Mouse (Mus musculus): ENCODE measurements around the gene Pipox.

Gene Pipox

DNA sequence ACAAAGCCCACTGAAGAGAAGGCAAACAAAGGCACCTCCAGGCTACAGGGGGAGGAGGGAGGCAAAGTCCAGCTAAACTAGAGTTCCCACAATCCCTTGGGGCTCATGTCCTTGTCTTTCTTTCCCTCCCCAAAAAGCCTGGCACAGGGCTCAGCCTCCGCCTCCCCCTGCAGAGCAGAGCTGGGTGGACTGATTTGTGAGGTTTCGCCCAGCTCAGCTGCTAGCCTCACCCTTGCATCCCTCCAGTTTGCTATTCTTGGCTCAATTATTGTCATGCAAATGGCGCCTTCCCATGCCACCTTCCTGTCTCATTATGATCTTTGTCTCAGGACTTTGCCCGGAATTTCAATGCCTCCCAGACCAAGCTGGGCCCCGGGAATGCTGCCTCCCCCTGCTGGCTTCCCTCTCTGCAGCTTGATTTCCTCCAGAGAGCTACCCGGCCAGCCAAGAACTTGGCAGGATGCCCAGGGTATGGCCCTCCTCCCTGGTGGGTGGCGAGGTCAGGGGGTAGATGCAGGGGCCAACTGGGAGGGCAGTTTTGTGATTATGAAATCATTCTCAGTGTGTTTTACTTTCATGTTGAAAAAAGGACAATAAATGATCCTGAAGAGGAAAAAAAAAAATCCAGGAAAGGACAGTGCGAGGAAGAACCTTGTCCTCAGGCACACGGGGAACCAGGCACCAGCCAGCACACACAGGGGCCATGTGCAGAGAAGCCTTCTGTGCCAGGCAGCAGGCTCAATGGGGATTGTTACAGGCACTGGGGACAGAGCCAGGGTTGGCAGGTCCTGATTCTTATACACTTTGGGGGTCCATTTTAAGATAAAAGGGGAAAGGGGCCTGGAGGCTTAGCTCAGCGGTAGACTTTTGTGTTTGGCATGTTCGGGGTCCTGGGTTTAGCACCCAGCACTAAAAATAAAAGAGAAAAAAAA lies at the start of gene Pipox:
Gene Pipox, minus strand, starts transcription at position 310 of the 932 bp plus-strand sequence.
- peak; percentile 83 for DNase-seq

DNA sequence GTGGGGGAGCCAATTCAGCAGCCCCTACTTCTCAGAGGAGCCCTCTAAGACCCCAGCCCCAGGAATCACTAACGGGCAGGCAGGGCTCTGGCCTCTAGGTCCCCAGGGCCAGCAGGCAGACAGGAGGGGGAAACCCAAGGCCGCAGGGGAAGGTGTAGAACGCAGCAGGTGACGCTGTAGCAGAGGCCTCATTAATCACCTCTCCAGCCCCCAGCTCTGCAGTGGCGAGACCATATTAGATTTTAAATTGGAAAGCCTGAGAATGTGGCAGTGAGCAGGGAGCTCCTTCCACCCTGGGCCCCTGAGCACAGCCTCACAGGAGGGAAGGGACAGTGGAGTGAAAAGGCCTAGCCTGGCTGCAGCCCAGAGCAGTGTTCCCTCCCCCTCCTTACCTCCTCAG lies 48.3 kb upstream of the Pipox start:
- DNase-seq: no peak

DNA sequence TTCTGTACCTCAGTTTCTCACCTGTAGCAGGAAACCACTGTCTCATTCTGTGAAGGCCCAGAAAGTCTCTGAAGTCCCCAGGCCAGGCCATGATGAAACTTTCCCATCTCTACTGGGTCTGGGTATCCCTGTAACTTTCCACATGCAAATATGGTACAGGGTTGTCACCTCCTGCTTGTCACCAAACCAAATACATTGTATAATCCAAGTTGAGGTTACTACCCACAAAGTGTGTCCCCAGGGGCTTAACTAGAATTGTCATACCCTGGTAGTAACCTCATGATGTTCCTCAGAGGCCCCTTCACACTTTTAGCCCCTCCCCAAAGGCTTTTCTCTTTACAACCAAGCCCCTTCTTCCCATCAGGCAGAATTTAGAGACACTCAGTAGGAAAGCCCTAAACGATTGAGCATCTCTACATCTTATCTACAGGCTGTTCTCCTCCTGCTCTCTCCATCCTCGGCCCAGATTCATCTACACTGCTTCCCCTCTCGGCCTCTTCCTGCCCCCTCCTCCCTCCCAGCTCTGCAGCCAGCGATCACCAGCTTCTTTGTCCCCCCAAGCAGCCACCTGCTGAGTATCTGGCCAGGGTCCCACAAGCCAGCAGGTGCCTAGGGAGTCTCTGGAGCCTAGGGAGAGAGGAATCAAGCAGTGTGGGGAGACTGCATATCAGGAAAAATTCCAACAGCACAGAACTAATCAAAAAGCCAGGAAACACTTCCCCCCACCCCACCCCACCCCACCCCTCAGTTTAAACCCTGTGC lies 43.9 kb upstream of the Pipox start:
- no peak for DNase-seq

DNA sequence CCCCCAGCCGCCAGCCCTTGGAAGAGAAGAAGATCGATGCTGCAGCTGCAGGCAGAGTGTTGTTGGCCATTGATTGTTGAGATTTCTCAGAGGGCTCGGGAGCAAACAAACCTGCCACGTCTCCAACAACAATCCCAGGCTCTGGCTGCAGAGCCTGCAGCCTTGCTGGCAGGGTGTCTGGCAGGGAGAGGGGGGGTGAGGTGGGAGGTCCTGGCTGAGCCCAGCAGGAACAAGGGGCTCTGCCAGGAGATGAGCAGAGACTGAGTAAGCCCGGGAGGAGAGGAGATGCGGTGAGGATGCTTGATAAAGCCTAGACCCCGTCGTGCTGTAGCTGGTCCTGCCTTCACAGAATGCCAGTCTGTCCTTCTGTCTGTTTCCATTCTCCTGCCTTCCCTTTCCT lies 43.0 kb upstream of the Pipox start:
- no peak for DNase-seq

DNA sequence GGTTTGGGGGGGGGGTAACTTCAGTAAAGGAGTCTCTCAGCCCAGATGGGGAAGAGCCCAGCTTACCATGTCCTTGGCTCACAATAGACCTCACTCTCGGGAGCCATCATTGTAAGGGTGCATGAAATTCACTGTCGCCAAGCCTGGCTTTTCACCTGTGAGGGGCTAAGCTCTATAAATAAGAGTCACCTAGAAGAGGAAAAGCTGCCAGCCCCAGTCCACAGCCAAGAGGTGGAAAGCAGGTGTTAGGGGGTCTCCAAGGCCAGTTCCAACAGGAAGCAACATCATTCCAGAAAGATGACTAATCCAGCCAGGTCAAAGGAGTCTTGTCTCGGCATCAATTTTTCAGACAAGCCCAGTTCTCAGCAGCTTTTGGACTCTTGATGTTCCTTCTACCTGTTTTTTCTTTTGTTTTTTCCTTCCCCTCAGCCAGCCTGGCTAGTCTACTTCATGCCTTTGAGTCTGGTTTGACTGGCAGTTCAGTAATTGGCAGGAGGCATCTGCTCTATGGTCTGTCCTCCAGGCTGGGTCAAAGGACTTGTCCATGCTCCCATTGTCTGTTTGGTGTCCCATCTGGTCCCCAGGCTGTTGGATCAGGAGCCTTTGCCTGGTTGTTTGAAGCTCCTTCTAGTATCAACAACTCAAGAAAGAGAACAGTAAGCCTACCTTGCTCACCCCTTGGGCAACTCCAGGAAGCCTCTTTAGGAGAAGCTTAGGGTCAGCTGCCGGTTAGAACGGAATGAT lies 40.8 kb upstream of the Pipox start:
- DNase-seq: no peak

DNA sequence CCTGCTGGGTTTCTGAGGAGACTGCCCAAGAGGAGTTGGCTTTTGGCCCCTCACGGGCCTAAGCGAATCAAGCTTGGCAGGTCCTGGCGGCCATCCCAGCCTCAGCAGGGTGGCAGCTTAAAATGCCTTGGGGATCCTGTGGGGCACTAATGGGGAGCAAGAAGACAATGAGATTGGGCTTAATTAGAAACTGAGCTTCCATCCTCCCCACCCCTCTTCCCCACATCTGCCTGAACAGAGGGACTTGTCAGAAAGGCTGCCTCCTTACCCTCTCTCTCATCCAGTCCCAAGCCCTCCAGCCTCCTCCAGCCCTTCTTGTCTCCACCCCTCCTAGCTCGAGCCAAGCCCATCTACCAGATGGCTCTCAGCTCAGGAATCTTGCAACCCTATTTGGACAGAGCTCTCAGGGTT lies 40.2 kb upstream of the Pipox start:
- no peak for DNase-seq

DNA sequence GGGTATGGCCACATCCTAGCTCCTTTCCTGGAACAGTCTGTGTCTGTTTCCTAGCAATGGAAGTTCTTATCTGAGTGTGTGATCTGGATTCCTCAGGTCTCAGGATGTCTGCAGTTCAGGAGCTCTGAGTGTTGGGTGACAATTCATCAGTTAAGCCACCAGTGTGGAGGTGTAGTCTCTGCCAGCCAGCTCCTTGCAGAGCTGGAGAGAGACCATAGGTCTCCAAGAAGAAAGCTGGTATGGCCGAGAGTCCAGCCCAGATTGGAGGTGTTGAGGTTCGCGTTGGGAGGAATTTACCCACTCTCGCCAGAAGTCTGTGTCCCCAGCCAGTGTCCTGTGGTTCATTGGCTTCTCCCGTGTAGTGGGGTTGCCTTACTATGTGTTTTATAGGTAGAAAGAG lies 38.7 kb upstream of the Pipox start:
- no peak for DNase-seq

DNA sequence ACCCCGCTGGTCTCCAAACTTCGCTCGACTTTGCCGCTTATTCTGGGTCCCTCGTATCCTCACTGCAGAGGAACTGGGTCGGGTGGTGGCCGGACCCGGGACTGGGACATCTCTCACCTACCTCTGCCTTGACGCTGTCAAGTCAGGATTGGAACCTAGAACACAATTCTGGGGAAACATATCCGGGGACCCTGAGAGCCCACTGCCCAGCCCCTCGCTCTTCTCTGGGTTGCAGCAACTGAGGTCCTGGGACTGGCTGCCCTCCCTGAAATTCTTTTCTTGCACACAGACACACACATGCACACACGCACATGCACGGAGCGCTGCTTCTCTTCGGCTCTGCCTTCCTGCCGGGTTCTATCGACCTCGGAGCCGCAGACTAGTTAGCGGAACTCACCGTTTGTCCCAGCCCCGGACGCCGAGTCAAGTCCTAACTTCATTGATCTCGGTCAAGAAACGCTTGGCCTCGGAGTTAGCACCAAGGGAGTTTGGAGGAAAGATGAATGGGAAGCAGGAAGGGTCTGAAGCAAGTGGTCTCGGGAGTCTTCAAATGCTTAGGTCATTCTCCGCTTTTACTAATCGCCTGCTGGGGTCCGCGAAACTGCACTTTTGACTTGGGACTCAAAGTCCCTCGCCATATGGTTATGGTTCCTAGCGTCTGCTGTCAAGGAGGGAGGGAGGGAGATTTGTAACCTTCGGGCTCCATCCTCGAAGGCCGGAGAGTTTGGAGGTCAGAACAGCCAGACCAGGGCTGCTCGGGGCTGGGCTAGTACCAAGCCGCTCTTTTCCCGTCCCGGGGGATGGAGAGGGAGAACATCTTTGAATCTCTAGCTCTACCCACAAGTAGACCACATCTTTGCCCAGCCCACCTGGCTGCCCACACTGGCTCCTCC lies 37.9 kb upstream of the Pipox start:
- peak; percentile 33 for DNase-seq

DNA sequence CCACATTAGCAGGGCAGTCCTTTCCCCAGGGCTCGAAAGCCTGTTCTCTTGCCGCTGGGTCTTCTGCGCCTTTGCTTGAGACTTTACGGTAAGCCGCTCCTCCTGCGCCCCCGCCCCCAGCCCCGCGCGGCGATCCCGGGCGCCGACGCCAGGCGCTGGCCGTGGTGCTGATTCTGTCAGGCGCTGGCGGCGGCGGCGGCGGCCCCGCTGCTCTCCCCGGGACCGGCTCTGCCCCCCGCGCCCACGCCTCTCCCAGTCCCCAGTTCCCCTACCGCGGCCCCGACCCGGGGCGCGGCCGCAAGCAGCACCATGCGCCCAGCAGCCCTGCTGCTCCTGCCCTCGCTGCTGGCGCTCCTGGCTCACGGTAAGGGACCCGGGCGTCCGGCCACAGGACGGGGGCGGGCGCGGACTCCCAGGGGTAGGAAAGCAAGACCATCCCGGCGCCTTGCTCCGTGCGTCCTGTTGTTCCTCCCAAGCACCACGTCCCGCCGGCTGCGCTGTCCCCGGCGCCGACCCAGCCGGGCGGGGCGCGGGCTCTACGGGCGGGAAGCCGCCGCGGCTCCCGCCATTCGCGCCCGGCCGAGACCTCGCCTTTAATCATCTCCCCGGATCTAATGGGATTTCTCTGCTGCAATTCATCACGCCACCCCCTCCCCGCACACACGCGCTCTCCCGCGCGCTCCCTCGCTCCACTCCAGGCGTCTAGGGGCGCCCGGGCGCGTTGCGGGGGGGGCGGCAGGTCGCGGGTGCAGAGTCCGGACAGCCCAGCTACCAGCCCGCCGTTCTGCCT lies 37.0 kb upstream of the Pipox start, which contains the start of gene Sez6:
Gene Sez6, plus strand, starts transcription at position 50 of the 790 bp plus-strand sequence.
- DNase-seq: peak; percentile 93

DNA sequence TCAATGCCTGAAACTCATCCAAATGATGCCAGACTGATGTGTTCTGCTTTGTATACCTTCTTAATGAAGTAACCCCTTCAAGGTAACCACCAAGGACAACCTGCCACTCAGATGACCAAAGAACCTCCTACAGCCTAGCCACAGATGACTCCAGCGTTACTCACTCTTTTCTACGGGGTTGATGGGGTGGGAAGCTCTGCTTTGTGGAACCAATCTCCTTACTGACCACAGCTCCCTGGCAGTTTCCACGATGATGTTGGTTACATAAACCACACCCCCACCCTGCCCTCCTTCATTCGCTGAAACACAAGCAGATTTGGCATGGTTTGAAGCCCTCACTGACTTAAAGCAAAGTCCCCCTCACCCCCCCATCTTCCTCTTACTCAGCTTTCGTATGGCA lies 33.9 kb upstream of the Pipox start:
- no peak for DNase-seq

DNA sequence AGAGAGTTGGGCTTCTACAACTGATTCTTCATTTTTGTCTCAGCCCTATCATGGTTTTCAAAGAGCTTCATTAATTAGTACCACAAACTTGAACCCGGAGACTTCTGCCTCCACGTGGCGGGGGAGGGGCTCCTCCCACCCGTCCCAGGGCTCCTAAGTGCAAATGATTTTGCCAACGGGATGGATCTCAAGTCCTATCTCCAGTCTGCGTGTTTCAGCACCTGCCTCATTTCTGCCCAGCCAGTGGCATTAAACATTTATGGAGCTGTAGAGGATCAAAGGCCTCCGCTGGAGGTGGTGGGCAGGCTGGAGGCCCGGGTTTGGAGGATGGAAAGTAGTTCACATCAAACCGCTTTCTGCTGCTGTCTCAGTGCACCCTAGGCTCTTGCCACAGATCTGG lies 32.8 kb upstream of the Pipox start:
- no peak for DNase-seq

DNA sequence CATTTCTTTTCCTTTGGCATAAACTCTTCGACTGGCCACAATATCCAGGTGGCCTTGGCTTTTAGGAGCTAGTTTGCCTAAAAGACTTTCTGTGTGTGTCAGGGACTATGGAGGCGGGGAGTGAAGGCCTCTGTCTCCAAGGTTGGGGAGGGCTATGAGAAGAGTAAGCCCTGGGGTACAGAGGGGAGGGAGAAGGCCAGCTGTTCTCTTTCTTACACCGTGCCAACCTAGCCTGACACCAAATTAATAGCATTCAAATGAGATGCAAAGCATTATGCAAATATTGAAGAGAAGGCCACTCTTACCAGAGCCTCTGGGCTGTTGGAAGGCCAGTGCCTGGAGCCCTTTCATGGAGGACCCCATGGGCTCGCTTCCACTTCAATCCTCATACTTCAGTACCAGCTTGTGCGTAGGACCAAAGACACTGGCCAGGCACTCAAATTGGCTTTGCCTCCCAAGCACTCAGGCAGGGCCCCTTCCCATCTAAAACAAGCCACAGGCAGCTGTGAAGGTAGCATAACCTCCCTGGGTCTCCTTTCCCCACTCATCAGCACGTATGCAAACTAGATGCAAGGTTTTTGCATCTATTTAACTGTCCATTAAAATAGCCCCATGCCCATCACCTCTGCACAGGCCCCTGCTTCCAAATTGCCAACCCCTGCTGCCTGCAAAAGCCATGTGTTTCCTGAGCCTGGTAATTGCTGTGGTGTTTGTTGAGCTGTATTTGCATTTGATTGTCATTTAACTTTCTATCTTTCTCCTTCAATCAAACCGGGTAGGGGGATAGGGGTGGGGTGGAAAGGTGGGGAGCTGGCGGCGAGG lies 32.2 kb upstream of the Pipox start:
- no peak for DNase-seq

DNA sequence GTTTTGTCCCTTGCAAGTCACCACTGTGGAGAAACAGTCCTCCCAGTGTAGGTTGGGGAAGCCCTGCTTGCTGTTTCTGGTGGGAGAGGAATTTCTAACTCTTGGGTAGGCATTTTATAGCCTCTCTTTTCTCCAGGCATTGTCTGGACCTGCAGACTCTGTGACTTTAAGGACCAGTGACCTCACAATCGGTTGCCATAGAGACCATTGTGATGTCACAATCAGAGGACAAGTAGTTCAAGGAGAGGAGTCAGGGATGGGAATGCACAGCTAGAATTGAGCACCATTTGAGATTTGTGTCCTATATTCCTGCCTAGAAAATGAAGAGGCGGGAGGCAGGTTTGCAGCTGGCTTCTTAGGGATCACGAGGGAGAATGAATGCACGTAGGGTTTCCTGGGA lies 29.4 kb upstream of the Pipox start:
- no peak for DNase-seq

DNA sequence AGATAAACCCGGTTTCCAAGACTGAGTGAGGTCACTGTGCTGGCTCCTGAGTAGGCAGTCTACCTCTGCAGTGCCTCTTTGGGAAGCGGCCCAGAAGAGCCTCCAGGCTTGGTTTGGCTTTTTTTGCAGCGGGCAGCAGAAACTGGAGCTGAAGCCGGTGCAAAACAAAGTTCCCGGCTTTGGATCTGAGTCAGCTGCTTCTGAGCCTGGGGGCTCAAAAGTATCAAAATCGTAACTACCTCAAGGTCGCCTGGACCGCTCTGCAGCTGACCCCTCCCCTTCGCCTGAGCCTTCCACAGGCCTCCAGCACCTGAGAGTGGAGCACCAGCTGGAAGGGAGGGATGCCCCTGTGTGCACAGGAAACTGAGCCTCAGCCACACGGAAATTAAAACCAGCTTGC lies 23.3 kb upstream of the Pipox start:
- DNase-seq: peak; percentile 71

DNA sequence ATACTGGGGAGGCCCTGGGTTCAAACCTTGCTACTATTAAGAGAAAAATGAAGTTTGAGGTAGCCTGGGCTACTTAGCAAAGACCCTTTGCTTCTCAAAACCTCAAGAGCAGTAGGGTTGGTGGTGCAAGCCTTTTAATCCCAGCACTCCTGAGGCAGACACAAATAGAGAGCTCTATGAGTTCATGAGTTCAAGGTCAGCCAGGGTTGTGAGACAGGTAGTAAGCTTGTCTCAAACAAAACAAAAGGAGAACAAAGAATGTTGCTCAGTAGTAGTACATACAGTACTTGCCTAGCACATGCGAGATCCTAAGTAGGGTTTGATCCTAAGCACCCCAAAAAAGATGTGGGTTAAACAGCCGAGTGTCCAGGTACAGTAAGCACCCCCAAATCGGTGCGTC lies 22.8 kb upstream of the Pipox start:
- DNase-seq: no peak

DNA sequence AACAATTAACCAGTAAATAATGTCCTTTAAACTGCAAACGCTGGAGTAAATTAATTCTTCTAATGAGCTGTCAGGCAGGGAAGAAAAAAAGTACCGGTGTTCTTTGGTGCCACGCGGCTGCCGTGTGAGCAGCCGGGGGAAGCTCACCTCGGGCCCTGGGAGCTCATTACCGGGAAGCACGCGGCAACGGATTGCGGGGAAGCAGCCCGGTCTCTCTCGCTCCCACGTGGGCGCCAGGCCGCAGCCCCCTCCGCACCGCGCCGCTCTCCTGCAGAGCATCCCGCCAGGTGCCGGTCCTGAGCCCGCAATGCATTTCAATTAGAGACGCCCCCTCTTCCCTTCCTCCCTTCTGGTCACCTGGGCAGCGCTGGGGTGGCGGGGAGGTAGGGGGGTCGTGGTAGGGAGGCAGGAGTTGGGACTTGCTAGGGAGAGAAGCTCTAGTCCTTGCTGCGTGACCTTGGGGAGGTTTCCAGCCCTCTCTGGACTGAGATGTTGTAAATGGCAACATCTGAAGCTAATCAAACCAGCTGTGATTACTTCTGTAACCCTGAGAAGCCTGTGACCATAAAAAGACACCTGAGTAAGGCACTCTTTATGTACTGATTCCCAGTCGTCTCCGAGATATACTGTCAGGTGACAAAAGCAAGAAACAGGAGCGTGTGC lies 20.8 kb upstream of the Pipox start:
- no peak for DNase-seq

DNA sequence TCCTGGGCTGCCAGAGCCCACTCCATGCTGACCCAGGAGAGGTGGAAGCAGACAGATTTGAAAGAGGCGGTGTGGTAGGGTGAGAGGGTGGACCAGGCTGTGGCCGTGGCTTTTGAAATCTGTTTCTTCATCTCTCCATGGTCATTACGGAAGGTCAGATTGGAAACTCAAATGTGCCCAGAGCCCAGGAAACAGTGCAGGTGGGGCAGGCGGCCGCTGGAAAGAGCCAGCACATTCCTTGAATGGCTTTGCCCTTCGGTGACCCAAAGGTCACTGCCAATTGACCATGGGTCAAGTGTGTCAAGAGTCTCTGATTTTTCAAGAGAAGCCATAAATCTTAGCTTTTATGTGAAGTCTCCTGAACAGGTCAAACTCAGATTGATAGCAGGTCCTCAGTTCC lies 19.6 kb upstream of the Pipox start:
- peak; percentile 49 for DNase-seq

DNA sequence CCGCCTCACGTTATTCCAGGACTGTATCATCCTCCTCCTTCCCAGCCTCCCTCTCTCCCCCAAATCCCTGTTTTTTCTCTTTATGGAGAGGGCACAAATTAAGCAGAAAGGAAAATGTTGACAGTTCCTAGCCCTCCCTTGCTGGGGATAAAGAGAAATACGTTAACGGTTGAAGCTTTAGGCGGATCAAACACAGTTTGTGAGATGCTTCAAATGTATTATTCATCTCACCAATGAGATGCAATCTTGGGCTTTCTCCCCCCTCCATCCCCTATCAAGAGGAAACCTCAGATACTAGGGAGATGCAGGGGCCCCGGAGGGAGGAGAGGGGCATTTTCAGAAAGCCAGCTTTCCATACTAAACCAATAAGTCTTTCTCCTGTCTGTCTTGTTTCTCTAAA lies 15.9 kb upstream of the Pipox start:
- no peak for DNase-seq

DNA sequence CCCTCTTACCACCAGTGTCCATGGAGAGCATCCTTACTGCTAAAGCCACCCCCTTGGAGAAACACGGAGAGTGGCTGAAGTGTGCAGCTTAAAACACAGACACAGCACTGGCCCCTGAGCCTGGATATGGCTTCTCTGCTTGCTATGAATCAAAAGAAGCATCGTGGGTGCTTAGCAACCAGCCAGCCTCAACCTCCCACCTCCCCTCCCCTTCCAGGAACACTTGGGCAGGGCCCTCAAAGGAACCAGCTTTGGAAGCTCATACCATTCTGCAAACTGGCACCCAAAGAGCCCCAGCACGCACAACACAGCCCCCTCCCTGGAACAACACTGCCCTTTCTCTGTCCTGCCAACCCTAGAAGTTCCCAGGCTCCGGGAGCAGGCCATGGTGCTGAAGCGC lies 15.5 kb upstream of the Pipox start:
- DNase-seq: no peak

DNA sequence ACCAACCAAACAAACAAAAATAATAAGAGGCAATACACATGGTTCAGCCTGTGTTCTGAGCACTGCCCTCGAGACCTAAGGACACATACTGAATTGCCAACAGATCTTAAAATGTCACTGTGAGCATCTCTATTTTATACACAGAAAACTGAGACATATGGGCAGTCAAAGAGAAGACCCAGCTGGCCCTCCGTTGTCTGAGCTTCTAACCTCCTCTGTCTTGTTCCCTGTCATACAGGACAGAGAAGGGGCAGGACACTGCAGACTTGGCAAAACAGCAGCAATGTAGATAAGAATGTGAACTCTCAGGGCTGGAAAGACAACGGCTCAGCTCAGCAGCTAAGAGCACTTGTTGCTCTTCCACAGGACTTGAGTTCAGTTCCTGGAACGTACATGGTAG lies 14.6 kb upstream of the Pipox start:
- DNase-seq: no peak
